Mouse (Mus musculus) right cerebral cortex, postnatal 10 days (tissue): ENCODE data around the gene Spx.
A peak's percentile ranks its signal among the peaks of the same experiment; 100 is the strongest.

Source experiments
- DNase-seq, 2 experiments: peaks; one replicate each; pipeline ENCODE4 v3.0.0; 2021; ENCODE audit warnings: low spot score in 2 of 2

Spx gene

GRCm38 (mm10) chr6:142412906-142413491, at the start of gene Spx:
Spx (plus strand) TSS chr6:142413441.
- DNase-seq: no peak

- DNase-seq: no peak
Measured at GRCm38 (mm10) chr6:142365742-142366472, 47.3 kb upstream of the Spx start.

GRCm38 (mm10) chr6:142366473-142367018, 46.7 kb upstream of the Spx start:
- no peak for DNase-seq

GRCm38 (mm10) chr6:142367565-142367964, 45.7 kb upstream of the Spx start:
- DNase-seq: no peak

- no peak for DNase-seq
Measured at GRCm38 (mm10) chr6:142369568-142369967, 43.7 kb upstream of the Spx start.

- DNase-seq: no peak
Measured at GRCm38 (mm10) chr6:142377081-142377480, 36.2 kb upstream of the Spx start.

GRCm38 (mm10) chr6:142378576-142379330, 34.5 kb upstream of the Spx start:
- no peak for DNase-seq

- no peak for DNase-seq
Measured at GRCm38 (mm10) chr6:142379961-142380360, 33.3 kb upstream of the Spx start.

- no peak for DNase-seq
Measured at GRCm38 (mm10) chr6:142381615-142382014, 31.6 kb upstream of the Spx start.

GRCm38 (mm10) chr6:142384521-142384920, 28.7 kb upstream of the Spx start:
- DNase-seq: no peak

- DNase-seq: no peak
Measured at GRCm38 (mm10) chr6:142386285-142387010, 26.8 kb upstream of the Spx start.

- DNase-seq: peak; percentile 99
Measured at GRCm38 (mm10) chr6:142387011-142387754, 26.1 kb upstream of the Spx start, which contains the start of the genes Recql and Golt1b. Recql (minus strand) TSS chr6:142387087. Golt1b (plus strand) TSS chr6:142387221.

- DNase-seq: no peak
Measured at GRCm38 (mm10) chr6:142387755-142388271, 25.4 kb upstream of the Spx start.

- no peak for DNase-seq
Measured at GRCm38 (mm10) chr6:142389101-142389500, 24.1 kb upstream of the Spx start.

GRCm38 (mm10) chr6:142392312-142392711, 20.9 kb upstream of the Spx start:
- DNase-seq: no peak

GRCm38 (mm10) chr6:142394669-142395068, 18.6 kb upstream of the Spx start:
- peak; percentile 43 to 58 for DNase-seq

- DNase-seq: no peak
Measured at GRCm38 (mm10) chr6:142395756-142396155, 17.5 kb upstream of the Spx start.

GRCm38 (mm10) chr6:142411140-142411539, 2.1 kb upstream of the Spx start:
- DNase-seq: no peak

GRCm38 (mm10) chr6:142413845-142414244, 604 bp downstream of the Spx start:
- DNase-seq: no peak

- DNase-seq: no peak
Measured at GRCm38 (mm10) chr6:142414597-142414996, 1.4 kb downstream of the Spx start.

- DNase-seq: no peak
Measured at GRCm38 (mm10) chr6:142424976-142425375, 11.7 kb downstream of the Spx start.
